Comparison of ENCODE assay signal across 8 mouse cellular contexts in genomic region chr19:29063577-29064363, GRCm38 (mm10). TPM values are rescaled to one million over a fixed set of nuclear protein-coding genes. Genes with fewer than 3 reads are reported as not detected.
DNase-seq lines count a peak whose midpoint lies in the region; ATAC-seq and TF ChIP-seq lines count a peak whose summit lies in the region.

No protein-coding gene starts in this region.

- TF ChIP-seq POLR2A in thymus, adult 2 months (IDR thresholded peaks at IDR 0.05; ENCODE audit: control insufficient read depth, extremely low read depth, insufficient read depth, low read length, poor library complexity) = no peak

- peak overlapping the region; percentile 27 for H3K4me3 ChIP-seq in hindbrain, embryonic 10.5 days
- H3K4me3 ChIP-seq in lung, embryonic 16.5 days (ENCODE audit: low read length) = peak overlapping the region; percentile 33
- no peak overlapping the region for H3K4me3 ChIP-seq in thymus, adult 2 months (ENCODE audit: control insufficient read depth, insufficient read depth, low read length)

- peak; percentile 83 for DNase-seq in Muller cell, postnatal 12 days (ENCODE audit: inconsistent ontology term)
- DNase-seq in cerebellum, adult 9-10 months = peak; percentile 93
- DNase-seq in hindbrain, embryonic 10.5 days (ENCODE audit: low spot score) = peak; percentile 89
- peak; percentile 89 for DNase-seq in layer of hippocampus, adult 9-11 months
- peak; percentile 73 for DNase-seq in ovary, adult 18-20 months (ENCODE audit: low spot score)
- DNase-seq in thymus, adult 2 months = peak; percentile 93

- peak; percentile 90 for TF ChIP-seq CTCF in thymus, adult 2 months (IDR thresholded peaks at IDR 0.05; ENCODE audit: borderline replicate concordance, control insufficient read depth, extremely low read depth, insufficient read depth, low read length, poor library complexity)

- peak overlapping the region; percentile 50 for H3K4me2 ChIP-seq in lung, embryonic 16.5 days (ENCODE audit: low read depth, low read length)

- H3K4me1 ChIP-seq in hindbrain, embryonic 10.5 days (replicated peaks) = peaks cover 27% of the 10 kb centered on the region
- peaks cover 9% of the 10 kb centered on the region; the same call in 1 of the 2 replicates for H3K4me1 ChIP-seq in lung, embryonic 16.5 days (replicated peaks; ENCODE audit: control insufficient read depth, insufficient read depth, low read length)
- peaks cover 11% of the 10 kb centered on the region for H3K4me1 ChIP-seq in thymus, adult 2 months (replicated peaks; ENCODE audit: control insufficient read depth, insufficient read depth, low read length)

- H3K27ac ChIP-seq in hindbrain, embryonic 10.5 days = peak overlapping the region; percentile 72; the same call in 1 of the 2 replicates
- H3K27ac ChIP-seq in lung, embryonic 16.5 days (ENCODE audit: low read length) = peak overlapping the region; percentile 32
- H3K27ac ChIP-seq in thymus, adult 2 months (ENCODE audit: control insufficient read depth, insufficient read depth, low read length) = no peak overlapping the region

- no peaks in the 10 kb centered on the region for H3K27me3 ChIP-seq in hindbrain, embryonic 10.5 days (ENCODE audit: insufficient read depth, poor library complexity, severe bottlenecking)
- no peaks in the 10 kb centered on the region for H3K27me3 ChIP-seq in lung, embryonic 16.5 days (ENCODE audit: control insufficient read depth, insufficient read depth, low read depth, low read length)
- no peaks in the 10 kb centered on the region for H3K27me3 ChIP-seq in thymus, adult 2 months (ENCODE audit: control insufficient read depth, insufficient read depth, low read length)

- no peaks in the 10 kb centered on the region for H3K9me3 ChIP-seq in hindbrain, embryonic 10.5 days
- H3K9me3 ChIP-seq in lung, embryonic 16.5 days (ENCODE audit: control insufficient read depth, low read length) = no peaks in the 10 kb centered on the region

- H3K9ac ChIP-seq in lung, embryonic 16.5 days (ENCODE audit: low read length) = peak overlapping the region; percentile 50

- 21% methylated on average over 18 of the region's 18 CpGs for WGBS in hindbrain, embryonic 10.5 days
- 13% methylated on average over 18 of the region's 18 CpGs for WGBS in lung, embryonic 16.5 days
- WGBS in thymus, adult 2 months = 8% methylated on average over 18 of the region's 18 CpGs

- ATAC-seq in frontal cortex, adult (ENCODE audit: low TSS enrichment) = peak; percentile 90
- ATAC-seq in lung, embryonic 16.5 days (ENCODE audit: low read depth) = peak; percentile 76

- no peaks in the 10 kb centered on the region for H3K36me3 ChIP-seq in hindbrain, embryonic 10.5 days
- no peaks in the 10 kb centered on the region for H3K36me3 ChIP-seq in lung, embryonic 16.5 days (ENCODE audit: control insufficient read depth, insufficient read depth, low read length)
- no peaks in the 10 kb centered on the region for H3K36me3 ChIP-seq in thymus, adult 2 months (ENCODE audit: control insufficient read depth, insufficient read depth, low read length)

RNA-seq across cellular contexts. Expression of gene Ak3, which starts 16.0 kb away (rescaled TPM):
- polyA plus RNA-seq in hindbrain, embryonic 10.5 days (2016; fragmentation: Nextera tagmentation; extraction: Ambion mirVana) = 65.4 and 72.9 TPM in 2 replicates
- 79.7 and 80.8 TPM in 2 replicates for polyA plus RNA-seq in lung, embryonic 16.5 days (2015; fragmentation: Nextera tagmentation; extraction: Ambion mirVana)
- polyA plus RNA-seq in thymus, adult 2 months (2012; rRNA removed) = 43.3 and 50.9 TPM in 2 replicates

RNA-seq across cellular contexts. Expression of gene Rcl1, which starts 37.4 kb away (rescaled TPM):
- polyA plus RNA-seq in hindbrain, embryonic 10.5 days (2016; fragmentation: Nextera tagmentation; extraction: Ambion mirVana) = 57.5 and 70.4 TPM in 2 replicates
- 36.8 and 40.2 TPM in 2 replicates for polyA plus RNA-seq in lung, embryonic 16.5 days (2015; fragmentation: Nextera tagmentation; extraction: Ambion mirVana)
- 14.4 and 20.4 TPM in 2 replicates for polyA plus RNA-seq in thymus, adult 2 months (2012; rRNA removed)
